In the genomic region with DNA sequence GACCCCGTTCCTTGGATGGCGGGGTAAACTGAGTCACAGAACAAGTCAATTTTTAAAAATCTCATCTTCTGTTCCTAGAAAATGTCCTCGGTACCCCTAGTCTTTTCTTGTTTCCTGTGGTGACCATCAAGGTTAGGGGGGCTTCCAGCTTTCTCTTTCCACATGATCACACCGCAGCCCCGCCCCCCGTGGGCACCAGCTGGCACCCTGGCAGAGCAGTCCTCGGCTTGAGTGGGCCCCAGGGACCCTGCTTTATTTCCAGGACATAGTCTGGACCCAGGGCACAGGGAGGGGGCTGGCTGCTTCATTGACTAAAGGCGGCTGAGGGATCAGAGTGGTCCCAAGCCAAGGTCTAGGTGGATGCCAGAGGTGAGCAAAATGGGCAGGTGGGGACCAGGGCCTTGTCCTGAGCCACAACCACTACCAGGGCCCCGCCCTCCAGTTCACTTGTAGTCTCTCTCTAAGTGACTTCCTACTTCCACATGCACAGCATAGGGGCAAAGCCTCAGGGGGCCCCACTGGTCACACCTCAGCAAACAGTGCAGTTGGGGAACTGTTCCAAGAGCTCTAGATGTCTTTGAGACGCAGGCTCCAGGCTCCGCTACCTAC, we compare ENCODE assay signal across 9 mouse cellular contexts. TPM values are rescaled to one million over a fixed set of nuclear protein-coding genes. Genes with fewer than 3 reads are reported as not detected.
DNase-seq lines count a peak whose midpoint lies in the region; ATAC-seq and TF ChIP-seq lines count a peak whose summit lies in the region.
"Had no signal": no experiment of that assay in that cellular context is flagged by ENCODE, and none has a peak within 500 bp of the region (broad histone marks: within the 10 kb centered on the region; RNA-seq: fewer than 3 reads in every experiment).

No protein-coding gene starts in this region.

- intact Hi-C loops in heart, postnatal 25 days (cut with DNase I) = no loop called here

- no peaks in the 10 kb centered on the region for H3K36me3 ChIP-seq in heart, embryonic 14.5 days (ENCODE audit: control insufficient read depth, insufficient read depth, low read length)
- H3K36me3 ChIP-seq in E14TG2a.4 (ENCODE audit: insufficient read depth, low read length) = no peaks in the 10 kb centered on the region
- H3K36me3 ChIP-seq in forebrain, embryonic 14.5 days (ENCODE audit: control insufficient read depth, insufficient read depth, low read length) = no peaks in the 10 kb centered on the region
- H3K36me3 ChIP-seq in midbrain, embryonic 11.5 days (ENCODE audit: control insufficient read depth, insufficient read depth, low read length) = no peaks in the 10 kb centered on the region

- peaks cover 64% of the 10 kb centered on the region for H3K27me3 ChIP-seq in heart, embryonic 14.5 days (ENCODE audit: control insufficient read depth, insufficient read depth, low read length)
- H3K27me3 ChIP-seq in E14TG2a.4 (ENCODE audit: insufficient read depth, low read length) = peaks cover 90% of the 10 kb centered on the region
- H3K27me3 ChIP-seq in forebrain, embryonic 14.5 days (replicated peaks; ENCODE audit: control insufficient read depth, insufficient read depth, low read length) = peaks cover 35% of the 10 kb centered on the region
- H3K27me3 ChIP-seq in midbrain, embryonic 11.5 days (ENCODE audit: control insufficient read depth, insufficient read depth, low read length) = peaks cover 76% of the 10 kb centered on the region

- no peak for DNase-seq in heart, postnatal 25 days (ENCODE audit: low spot score)
- peak; percentile 48 for DNase-seq in forebrain, embryonic 14.5 days (ENCODE audit: low spot score)
- DNase-seq in midbrain, embryonic 11.5 days (ENCODE audit: low spot score, missing footprints) = peak; percentile 85
- DNase-seq in embryo, embryonic 9.5 days (ENCODE audit: extremely low spot score) = no peak
- DNase-seq in urinary bladder, postnatal 10 days (ENCODE audit: low spot score) = no peak

- TF ChIP-seq CTCF in E14TG2a.4 (conservative IDR thresholded peaks at IDR 0.05; ENCODE audit: low read length) = no peak

- H3K27ac ChIP-seq in heart, embryonic 14.5 days (replicated peaks in 1 of 2; ENCODE audit: control insufficient read depth in 1 of 2, insufficient read depth in 1 of 2, low read depth in 2 of 2, low read length in 2 of 2) = no peak overlapping the region
- H3K27ac ChIP-seq in forebrain, embryonic 14.5 days (ENCODE audit: low read depth, low read length) = peak overlapping the region; percentile 99
- no peak overlapping the region for H3K27ac ChIP-seq in midbrain, embryonic 11.5 days (ENCODE audit: low read depth, low read length)

- 15% methylated on average over 11 of the region's 11 CpGs for WGBS in heart, embryonic 14.5 days
- 6% methylated on average over 11 of the region's 11 CpGs for WGBS in forebrain, embryonic 14.5 days
- WGBS in midbrain, embryonic 11.5 days = 7% methylated on average over 11 of the region's 11 CpGs

- peak overlapping the region in 1 of 2 experiments; percentile 60; a peak in 2 of 4 replicates for H3K4me3 ChIP-seq in heart, embryonic 14.5 days (ENCODE audit: control insufficient read depth in 1 of 2, insufficient read depth in 1 of 2, low read depth in 1 of 2, low read length in 2 of 2)
- peak overlapping the region; percentile 80; the same call in 1 of the 2 replicates for H3K4me3 ChIP-seq in E14TG2a.4 (replicated peaks; ENCODE audit: low read length)
- peak overlapping the region; percentile 46; the same call in 1 of the 2 replicates for H3K4me3 ChIP-seq in forebrain, embryonic 14.5 days (ENCODE audit: low read depth, low read length)
- H3K4me3 ChIP-seq in midbrain, embryonic 11.5 days (ENCODE audit: low read depth, low read length) = no peak overlapping the region

- H3K4me1 ChIP-seq in heart, embryonic 14.5 days (ENCODE audit: control insufficient read depth in 2 of 2, insufficient read depth in 2 of 2, low read length in 2 of 2) = peaks cover 9 to 18% of the 10 kb centered on the region in 2 experiments; a peak in 3 of 4 replicates
- H3K4me1 ChIP-seq in E14TG2a.4 (replicated peaks; ENCODE audit: low read depth, low read length) = peaks cover 46% of the 10 kb centered on the region
- H3K4me1 ChIP-seq in forebrain, embryonic 14.5 days (ENCODE audit: control insufficient read depth, insufficient read depth, low read length) = peaks cover 21% of the 10 kb centered on the region
- peaks cover 8% of the 10 kb centered on the region for H3K4me1 ChIP-seq in midbrain, embryonic 11.5 days (ENCODE audit: control insufficient read depth, insufficient read depth, low read length)

- no peak for ATAC-seq in heart, embryonic 14.5 days (ENCODE audit: insufficient number of reproducible peaks, insufficient read depth, low FRiP score, low read depth)
- ATAC-seq in forebrain, embryonic 14.5 days = no peak
- no peak; the same call in 1 of the 2 replicates for ATAC-seq in midbrain, embryonic 11.5 days (ENCODE audit: low FRiP score)
- ATAC-seq in megakaryocyte progenitor cell, adult 5-6 weeks (replicated peaks; ENCODE audit: poor library complexity) = no peak

- H3K9me3 ChIP-seq in heart, embryonic 14.5 days (ENCODE audit: control insufficient read depth, low read length) = no peaks in the 10 kb centered on the region
- H3K9me3 ChIP-seq in E14TG2a.4 (ENCODE audit: low read length) = no peaks in the 10 kb centered on the region
- H3K9me3 ChIP-seq in forebrain, embryonic 14.5 days (replicated peaks; ENCODE audit: control insufficient read depth, low read length) = no peaks in the 10 kb centered on the region
- H3K9me3 ChIP-seq in midbrain, embryonic 11.5 days (ENCODE audit: control insufficient read depth, low read length) = no peaks in the 10 kb centered on the region

- peak overlapping the region; percentile 99 for H3K4me2 ChIP-seq in heart, embryonic 14.5 days (ENCODE audit: low read length)
- peak overlapping the region; percentile 95 for H3K4me2 ChIP-seq in forebrain, embryonic 14.5 days (ENCODE audit: low read length)
- no peak overlapping the region; the same call in 1 of the 2 replicates for H3K4me2 ChIP-seq in midbrain, embryonic 11.5 days

- H3K9ac ChIP-seq in heart, embryonic 14.5 days (ENCODE audit: low read length) = peak overlapping the region; percentile 74; the same call in 1 of the 2 replicates
- peak overlapping the region; percentile 84; the same call in 1 of the 2 replicates for H3K9ac ChIP-seq in forebrain, embryonic 14.5 days (ENCODE audit: low read length)
- no peak overlapping the region for H3K9ac ChIP-seq in midbrain, embryonic 11.5 days (ENCODE audit: low read length)

RNA-seq across cellular contexts. Expression of a gene that starts 8.4 kb away (rescaled TPM):
- polyA plus RNA-seq in heart, embryonic 14.5 days (2014; fragmentation: Nextera tagmentation; extraction: Ambion mirVana) = 42.2 and 48.3 TPM in 2 replicates
- 1 to 10 TPM; 5.3 to 5.8 TPM for total RNA-seq in heart, postnatal 25 days (2021)
- 33.1 and 42.2 TPM in 2 replicates for polyA plus RNA-seq in forebrain, embryonic 14.5 days (2014; fragmentation: Nextera tagmentation; extraction: Ambion mirVana)
- 0.78 and 0.91 TPM in 2 replicates for polyA plus RNA-seq in midbrain, embryonic 11.5 days (2014; fragmentation: Nextera tagmentation; extraction: Ambion mirVana)
- total RNA-seq in megakaryocyte progenitor cell, adult 5-6 weeks (2015) = not detected in 2 replicates
- total RNA-seq in megakaryocyte progenitor cell, adult 5-6 weeks (2017) = not detected in 2 replicates

RNA-seq across cellular contexts. Expression of a gene that starts 10.3 kb away (rescaled TPM):
- polyA plus RNA-seq in heart, embryonic 14.5 days (2014; fragmentation: Nextera tagmentation; extraction: Ambion mirVana) = not detected in 2 replicates
- not detected for total RNA-seq in heart, postnatal 25 days (2021)
- 64.1 and 90.9 TPM in 2 replicates for polyA plus RNA-seq in forebrain, embryonic 14.5 days (2014; fragmentation: Nextera tagmentation; extraction: Ambion mirVana)
- 0.15 and 0.17 TPM in 2 replicates for polyA plus RNA-seq in midbrain, embryonic 11.5 days (2014; fragmentation: Nextera tagmentation; extraction: Ambion mirVana)
- total RNA-seq in megakaryocyte progenitor cell, adult 5-6 weeks (2015) = not detected in 2 replicates
- total RNA-seq in megakaryocyte progenitor cell, adult 5-6 weeks (2017) = not detected in 2 replicates
- total RNA-seq: hematopoietic stem cell, adult 5-6 weeks had no signal

RNA-seq across cellular contexts. Expression of a gene that starts 18.4 kb away (rescaled TPM):
- 33.1 and 35.4 TPM in 2 replicates for polyA plus RNA-seq in heart, embryonic 14.5 days (2014; fragmentation: Nextera tagmentation; extraction: Ambion mirVana)
- 10 to 100 TPM; 19.7 to 24.9 TPM for total RNA-seq in heart, postnatal 25 days (2021)
- 43.8 and 46.6 TPM in 2 replicates for polyA plus RNA-seq in forebrain, embryonic 14.5 days (2014; fragmentation: Nextera tagmentation; extraction: Ambion mirVana)
- 39.7 and 41.5 TPM in 2 replicates for polyA plus RNA-seq in midbrain, embryonic 11.5 days (2014; fragmentation: Nextera tagmentation; extraction: Ambion mirVana)
- 11.1 and 12.0 TPM in 2 replicates for total RNA-seq in megakaryocyte progenitor cell, adult 5-6 weeks (2015)
- total RNA-seq in megakaryocyte progenitor cell, adult 5-6 weeks (2017) = 17.8 and 23.1 TPM in 2 replicates

RNA-seq across cellular contexts. Expression of a gene that starts 43.8 kb away (rescaled TPM):
- polyA plus RNA-seq in heart, embryonic 14.5 days (2014; fragmentation: Nextera tagmentation; extraction: Ambion mirVana) = 169 and 178 TPM in 2 replicates
- 1,000 to 10,000 TPM; 1,084 to 2,520 TPM for total RNA-seq in heart, postnatal 25 days (2021)
- 0.23 TPM in 1 of 2 replicates, not detected in the other for polyA plus RNA-seq in forebrain, embryonic 14.5 days (2014; fragmentation: Nextera tagmentation; extraction: Ambion mirVana)
- not detected in 2 replicates for polyA plus RNA-seq in midbrain, embryonic 11.5 days (2014; fragmentation: Nextera tagmentation; extraction: Ambion mirVana)
- total RNA-seq in megakaryocyte progenitor cell, adult 5-6 weeks (2015) = not detected in 2 replicates
- not detected in 2 replicates for total RNA-seq in megakaryocyte progenitor cell, adult 5-6 weeks (2017)
- total RNA-seq: hematopoietic stem cell, adult 5-6 weeks had no signal

RNA-seq across cellular contexts. Expression of a gene that starts 46.5 kb away (rescaled TPM):
- 0.70 and 0.86 TPM in 2 replicates for polyA plus RNA-seq in heart, embryonic 14.5 days (2014; fragmentation: Nextera tagmentation; extraction: Ambion mirVana)
- 1 to 10 TPM; 1.3 to 1.7 TPM for total RNA-seq in heart, postnatal 25 days (2021)
- 0.32 and 0.36 TPM in 2 replicates for polyA plus RNA-seq in forebrain, embryonic 14.5 days (2014; fragmentation: Nextera tagmentation; extraction: Ambion mirVana)
- not detected in 2 replicates for polyA plus RNA-seq in midbrain, embryonic 11.5 days (2014; fragmentation: Nextera tagmentation; extraction: Ambion mirVana)
- not detected in 2 replicates for total RNA-seq in megakaryocyte progenitor cell, adult 5-6 weeks (2015)
- not detected in 2 replicates for total RNA-seq in megakaryocyte progenitor cell, adult 5-6 weeks (2017)
- total RNA-seq: hematopoietic stem cell, adult 5-6 weeks had no signal

Comparison
In these comparisons a context has a peak if more than half of its experiments do, and no peak if none do; other contexts are left out.
1. DNase-seq: peak in forebrain, embryonic 14.5 days (single experiment) and midbrain, embryonic 11.5 days (single experiment); none in heart, postnatal 25 days (single experiment), embryo, embryonic 9.5 days (single experiment) and urinary bladder, postnatal 10 days (single experiment).
2. RNA of a gene that starts 8.4 kb away (polyA plus RNA-seq): 42.2 to 48.3 TPM in heart, embryonic 14.5 days and 33.1 to 42.2 TPM in forebrain, embryonic 14.5 days; 0.78 to 0.91 TPM in midbrain, embryonic 11.5 days; every median in the first group is over 10 times any median in the second.
3. RNA of a gene that starts 10.3 kb away (polyA plus RNA-seq): 64.1 to 90.9 TPM in forebrain, embryonic 14.5 days; 0.15 to 0.17 TPM in midbrain, embryonic 11.5 days and not detected in heart, embryonic 14.5 days; every median in the first group is over 10 times any median in the second.